Mouse (Mus musculus) frontal cortex, postnatal 36 days (tissue): ENCODE results near the gene Grik3.

ENCODE experiments used
- DNase-seq, 2 experiments: peaks; one replicate each; pipeline ENCODE4 v3.0.0; 2022; ENCODE audit warnings: low spot score in 2 of 2

Gene Grik3

DNA sequence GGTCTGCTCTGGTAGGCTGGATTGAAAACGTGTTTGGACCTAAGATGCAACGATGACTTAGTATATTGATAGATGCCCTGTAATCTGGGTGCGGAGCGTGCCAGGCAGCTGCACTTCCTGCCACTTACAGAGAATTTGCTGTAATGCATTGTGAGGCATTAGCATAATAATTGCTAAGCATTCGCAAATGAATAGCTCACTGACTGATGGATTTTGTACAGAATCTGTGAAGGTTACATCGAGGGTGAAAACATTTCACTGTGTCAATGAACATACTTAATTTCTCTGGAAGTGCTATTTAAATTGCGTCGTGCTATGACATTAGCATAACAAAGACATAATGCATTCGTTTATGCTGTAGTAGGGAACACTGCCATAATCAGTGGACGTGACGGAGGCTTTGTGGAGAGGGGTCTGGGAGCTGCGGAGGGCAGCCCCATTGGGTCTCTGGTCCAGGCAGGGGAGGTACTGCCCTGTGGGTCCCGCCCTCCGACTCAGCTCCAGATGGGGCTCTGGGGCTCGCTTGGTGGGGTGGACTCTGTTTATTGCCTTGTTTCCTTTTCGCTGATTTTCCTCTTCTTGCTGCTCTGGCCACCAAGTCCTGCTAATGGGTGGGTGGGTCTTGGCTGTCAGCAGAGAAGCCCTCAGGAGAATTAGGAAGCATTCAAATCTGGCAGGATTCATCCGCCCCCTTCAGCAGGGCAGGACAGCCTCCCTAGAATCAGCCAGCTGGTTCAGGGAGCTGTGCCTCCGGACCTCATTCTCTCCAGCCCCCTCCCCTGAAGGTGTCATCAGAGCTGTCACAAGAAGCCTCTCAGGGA, 54.7 kb downstream of the Grik3 start:
- DNase-seq = no peak

DNA sequence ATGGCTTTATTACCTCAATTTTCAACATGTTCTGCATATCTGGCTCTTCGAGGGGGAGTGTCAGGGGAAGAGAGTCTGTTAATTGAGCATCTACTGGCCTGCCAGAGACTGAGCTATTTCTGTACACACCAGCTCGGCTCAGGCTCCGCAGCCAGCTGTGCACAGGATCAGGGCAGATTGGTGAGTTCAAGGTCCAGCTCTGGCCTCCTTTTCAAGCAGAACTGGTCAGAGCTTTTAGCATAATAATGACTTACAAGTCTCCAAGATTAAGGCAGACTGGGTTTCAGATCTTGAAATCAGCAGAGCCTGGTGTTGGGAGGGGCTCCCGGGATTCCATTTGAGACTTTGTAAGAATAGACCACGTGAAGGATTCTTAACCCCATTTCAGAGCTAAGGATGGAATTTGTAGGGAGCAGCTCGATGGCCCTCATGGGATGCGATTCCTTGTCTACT, 55.3 kb downstream of the Grik3 start:
- no peak for DNase-seq

DNA sequence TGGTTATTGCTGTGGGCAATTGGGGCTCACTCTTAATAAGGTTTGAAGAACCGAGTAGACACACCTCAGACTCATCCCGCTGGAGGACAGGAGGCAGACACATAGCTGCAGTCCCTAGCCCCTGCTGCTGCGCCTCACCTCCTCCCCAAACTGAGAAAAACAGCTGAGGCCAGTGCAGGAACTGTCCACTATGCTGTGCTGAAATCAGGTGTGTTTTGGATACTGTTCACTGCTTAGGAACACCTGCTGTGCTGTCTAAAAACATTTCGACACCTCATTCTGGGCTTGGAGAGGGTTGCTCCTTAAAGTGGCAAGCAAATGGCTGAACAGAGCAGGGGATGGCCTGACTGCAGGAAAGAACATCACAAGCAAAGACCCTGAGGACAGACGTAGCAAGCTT, 57.7 kb downstream of the Grik3 start:
- DNase-seq = no peak

DNA sequence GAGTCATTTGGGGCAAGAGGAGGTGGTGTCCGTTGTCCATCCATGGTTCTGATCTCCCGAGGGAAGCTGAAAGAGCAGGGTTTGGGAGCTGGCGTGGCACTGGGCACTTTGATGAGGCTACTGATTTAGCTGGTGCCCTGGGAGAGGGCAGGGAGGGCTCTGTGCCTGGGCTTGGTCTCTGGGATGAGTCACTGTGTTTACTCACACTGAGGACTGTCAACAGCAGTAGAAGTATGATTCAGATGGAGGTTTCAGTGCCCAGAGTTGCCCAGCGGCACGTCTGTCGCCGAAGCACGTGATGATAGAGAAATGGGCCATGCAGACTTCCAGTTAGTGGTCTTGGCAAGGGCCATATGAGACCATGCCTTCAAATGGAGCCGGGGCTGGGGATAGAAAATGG, 63.3 kb downstream of the Grik3 start:
- no peak for DNase-seq

DNA sequence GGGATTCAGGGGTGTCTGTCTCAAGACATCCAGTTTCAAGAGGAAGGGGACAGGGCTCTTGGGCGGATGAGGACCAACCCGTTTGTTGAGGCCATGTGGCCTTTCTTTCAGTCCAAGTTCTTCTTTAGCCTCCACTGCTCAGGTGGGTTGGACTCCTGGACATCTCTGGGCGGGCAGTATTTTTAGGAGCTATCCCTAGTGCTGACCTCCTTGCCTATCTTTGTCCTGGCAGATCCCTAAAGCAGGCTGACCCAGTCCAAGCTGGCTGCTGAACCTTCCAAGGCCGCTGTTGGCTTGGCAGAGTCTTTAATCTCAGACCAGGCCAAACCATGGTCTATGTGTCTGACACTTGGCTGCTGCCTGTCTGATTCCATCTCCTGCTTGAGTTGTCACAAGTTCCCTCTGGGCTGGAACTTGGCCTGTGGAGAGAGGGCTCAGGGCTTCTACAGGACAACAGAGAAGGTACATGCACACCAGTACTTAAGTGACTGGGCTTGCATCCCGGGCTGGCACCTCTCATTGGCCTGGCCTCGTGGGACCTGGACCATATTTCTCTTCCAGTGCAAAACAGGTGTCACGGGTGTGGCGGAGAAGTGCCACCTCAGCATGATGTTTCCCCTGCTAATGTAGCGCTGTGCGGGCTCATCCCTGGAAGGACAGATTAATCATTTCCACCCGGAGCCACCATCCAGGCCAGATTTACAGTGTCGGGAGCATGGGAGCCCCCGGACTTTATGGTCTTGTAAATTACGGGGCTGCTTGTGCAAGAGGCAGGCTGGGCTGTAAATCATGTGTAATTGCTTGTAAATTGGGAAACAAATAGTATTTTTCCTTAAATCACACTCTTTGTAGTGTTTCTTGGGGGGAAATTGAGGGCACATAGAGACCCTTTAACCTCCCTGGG, 66.2 kb downstream of the Grik3 start:
- no peak for DNase-seq

DNA sequence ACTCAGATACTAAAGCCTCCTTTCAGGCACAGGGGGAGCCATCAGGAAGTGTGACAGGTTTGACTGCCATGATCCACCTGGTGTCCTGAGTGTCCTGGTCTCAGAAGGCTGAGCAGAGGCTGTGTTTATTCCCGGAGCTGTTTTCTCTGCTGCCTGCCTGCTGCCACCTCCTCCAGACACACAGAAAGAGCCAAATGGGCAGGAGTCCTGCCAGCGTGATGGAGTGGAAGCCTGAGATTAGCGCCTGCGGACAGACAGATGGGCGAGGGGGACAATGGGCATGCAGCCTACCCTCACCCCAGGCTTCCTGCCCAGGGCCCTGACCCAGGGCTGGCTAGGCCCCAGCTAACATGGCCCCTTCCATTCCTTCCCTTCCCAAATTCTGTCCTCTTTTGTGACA, 69.1 kb downstream of the Grik3 start:
- DNase-seq = no peak

DNA sequence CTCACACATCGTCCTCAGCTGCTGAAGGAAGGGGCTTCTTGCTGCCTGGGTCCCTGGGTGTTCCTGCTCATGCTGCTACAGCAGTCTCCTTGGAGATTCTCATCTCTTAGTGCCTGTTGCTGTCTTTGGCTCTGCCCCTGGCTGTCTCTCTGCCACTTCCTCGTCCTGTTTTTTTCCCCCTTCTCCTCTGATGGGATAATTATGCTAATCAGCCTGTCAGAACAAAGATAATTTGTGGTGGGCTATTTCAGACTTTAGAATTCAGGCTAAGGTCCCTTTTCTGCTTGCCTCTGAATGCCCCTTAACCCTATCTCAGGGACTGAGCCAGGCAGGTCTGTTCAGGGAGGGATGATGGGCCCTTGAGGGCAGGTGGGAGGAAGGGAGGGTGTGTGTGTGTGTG, 70.3 kb downstream of the Grik3 start:
- DNase-seq = no peak

DNA sequence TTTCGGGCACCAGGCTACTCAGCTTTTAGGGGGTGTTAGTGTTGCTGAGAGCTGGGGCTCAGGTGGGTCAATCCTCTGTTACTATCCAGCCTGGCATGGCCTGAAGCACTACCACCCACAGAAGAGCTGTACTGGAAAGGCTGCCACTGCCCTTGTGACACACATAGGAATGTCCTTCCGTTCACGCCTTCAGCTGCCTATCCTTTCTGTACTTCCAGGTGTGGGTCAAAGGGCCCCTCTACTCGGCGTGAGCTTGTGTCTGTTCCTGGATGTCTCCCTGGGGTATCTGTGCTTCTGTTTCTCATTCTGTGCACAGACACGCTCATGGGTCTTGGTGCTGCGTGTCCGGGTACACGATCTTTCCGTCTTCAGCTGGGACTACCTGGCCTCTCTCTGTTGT, 73.1 kb downstream of the Grik3 start:
- no peak for DNase-seq

DNA sequence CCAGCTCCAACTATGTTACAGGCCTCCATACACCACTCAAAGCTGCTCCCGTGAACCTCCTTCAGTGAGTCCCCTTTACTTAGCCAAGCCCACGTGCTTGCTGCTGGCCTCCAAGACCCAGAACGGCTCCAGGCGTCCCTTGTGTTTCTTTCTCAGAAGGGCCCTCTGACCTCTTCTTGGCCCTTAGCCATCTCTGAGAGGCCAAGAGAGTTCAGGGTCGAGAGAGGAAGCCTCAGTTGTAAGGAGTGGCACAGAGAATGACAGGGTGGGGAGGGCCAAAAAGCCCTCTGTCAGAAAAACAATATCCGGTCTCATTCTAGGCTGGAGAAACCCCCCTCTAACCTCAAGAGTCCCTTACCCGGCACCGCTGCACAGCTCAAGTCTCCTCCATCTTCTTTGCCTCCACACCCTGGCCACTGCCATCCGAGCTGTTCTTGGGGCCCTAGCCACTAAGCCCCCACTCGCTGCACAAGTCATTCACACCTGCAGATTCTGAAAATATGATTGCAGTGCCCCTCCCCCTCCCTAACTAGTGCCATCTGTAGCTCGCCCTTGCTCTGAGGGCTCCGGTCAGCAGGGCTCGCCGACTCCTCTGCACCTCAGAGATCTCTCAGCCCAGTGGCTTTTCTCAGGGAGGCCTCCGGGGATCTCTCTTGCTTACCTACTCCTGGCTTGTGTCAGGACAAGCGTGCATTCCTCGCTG, 73.7 kb downstream of the Grik3 start:
- DNase-seq = no peak

DNA sequence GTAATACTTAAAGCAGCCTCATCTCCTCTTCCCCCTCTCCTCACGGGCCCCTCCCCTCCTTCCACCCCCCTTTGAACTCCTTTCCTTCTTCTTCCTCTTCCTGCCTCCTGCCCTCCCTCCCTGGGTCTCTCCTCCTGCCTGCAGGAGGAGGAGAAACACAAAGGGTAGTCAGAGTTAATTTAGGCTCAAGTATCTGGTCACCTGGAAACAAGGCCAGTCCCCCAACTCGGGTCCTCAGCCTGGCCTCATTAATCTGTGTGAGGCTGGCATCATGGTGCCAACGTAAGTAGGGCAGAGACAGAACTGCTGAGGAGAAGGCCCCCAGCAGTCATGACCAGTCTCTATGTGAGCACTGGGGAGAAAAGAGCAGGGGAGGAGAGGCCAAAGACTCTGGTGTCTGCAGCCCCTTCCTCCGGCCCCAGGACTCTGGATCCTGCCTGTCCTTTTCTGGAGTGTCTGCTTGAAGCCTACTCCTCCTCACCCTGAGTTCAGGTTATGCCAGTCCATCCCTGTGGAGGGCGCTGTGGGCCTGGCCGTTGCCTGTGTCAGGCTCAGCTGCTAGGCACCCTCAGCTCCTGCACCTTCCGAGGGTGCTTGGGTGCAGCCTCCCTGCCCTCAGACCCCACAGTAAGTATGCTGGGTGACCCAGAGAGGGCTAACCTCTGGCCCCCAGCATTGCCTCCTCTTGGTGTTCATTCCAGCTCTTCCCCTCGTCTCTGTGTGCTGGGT, 75.4 kb downstream of the Grik3 start:
- no peak for DNase-seq

DNA sequence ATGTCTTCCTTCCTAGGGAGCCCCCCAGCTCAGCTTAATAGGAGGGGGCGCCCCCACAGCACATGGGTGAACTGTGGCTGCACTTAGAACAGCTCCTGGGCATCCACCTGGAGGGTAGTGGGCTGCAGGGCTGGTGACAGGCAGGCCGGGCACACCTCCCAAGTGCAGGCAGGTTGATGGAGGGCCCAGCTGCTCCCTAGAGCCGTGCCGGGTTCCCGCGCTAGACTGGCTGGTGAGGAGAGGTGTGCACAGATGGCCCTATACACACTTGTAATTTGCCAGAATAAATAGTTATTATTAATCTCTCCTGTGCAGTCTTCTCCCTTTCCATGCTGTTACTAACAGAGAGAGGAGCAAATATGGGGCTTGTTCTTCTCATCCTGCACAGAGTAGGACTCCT, 77.7 kb downstream of the Grik3 start:
- DNase-seq = no peak

DNA sequence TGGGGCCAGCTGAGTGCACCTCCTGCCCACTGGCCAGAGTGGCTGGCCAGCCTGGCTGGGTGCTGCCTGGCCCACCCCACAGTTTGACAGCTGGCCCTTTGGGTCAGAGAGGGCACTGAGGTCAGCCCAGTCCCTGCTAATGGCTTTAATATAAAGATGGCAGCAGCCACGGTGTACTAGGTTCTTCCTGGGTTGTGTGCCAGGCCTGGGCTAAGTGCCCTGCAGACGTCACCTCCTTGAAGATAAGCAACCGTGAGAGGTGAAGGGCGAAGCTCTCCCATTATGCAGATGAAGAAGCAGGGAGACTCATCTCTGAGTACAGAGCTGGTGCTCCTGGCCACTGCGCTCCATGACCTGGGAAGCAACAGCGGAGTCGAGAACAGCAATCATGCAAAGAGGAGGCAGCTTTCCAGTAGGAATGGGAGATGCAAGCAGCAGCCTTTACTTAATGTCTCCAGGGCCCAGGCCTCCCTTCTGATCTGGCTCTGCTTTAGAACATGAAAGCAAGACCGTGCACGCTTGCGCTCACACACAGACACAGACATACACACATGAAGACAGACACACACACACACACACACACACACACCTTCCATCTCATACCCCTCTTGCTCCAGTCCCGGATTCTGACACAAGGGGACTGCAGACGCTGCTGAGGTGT, 81.3 kb downstream of the Grik3 start:
- DNase-seq = no peak

DNA sequence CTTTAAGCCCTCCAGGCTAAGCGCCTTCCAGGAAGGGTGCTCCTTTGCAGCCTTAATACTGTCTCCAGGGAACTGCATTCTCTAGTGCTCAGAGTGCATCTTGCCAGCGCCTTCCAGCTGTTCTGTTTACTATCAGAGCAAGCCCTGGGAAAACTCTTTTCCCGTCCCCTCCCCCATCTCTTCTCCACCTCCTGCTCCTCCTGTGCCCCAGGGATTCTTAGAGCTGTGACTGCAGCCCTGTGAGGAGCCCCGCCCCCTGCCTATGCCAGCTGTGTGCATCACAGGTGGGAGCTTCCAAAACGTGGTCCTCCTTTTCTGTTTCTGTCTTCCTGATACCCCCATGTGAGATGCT, 81.8 kb downstream of the Grik3 start:
- DNase-seq = no peak

DNA sequence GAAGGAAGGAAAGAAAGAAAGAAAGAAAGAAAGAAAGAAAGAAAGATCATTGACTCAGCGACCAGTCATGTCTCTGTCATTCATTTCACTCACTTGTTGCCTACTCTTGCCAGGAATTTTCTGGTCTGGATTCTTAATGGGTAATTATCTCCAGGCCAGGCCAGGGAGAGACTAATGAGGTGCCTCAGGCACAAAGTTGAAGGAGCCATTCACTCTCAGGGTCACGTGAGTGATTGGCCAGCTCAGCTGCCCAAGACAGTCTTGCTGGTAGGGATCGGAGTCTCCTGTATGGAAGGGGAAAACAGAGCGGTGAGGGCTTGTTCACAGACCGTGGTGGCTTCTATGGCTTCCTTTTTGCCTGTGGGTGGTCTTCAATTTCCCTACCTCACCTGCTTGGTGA, 82.5 kb downstream of the Grik3 start:
- DNase-seq = no peak

DNA sequence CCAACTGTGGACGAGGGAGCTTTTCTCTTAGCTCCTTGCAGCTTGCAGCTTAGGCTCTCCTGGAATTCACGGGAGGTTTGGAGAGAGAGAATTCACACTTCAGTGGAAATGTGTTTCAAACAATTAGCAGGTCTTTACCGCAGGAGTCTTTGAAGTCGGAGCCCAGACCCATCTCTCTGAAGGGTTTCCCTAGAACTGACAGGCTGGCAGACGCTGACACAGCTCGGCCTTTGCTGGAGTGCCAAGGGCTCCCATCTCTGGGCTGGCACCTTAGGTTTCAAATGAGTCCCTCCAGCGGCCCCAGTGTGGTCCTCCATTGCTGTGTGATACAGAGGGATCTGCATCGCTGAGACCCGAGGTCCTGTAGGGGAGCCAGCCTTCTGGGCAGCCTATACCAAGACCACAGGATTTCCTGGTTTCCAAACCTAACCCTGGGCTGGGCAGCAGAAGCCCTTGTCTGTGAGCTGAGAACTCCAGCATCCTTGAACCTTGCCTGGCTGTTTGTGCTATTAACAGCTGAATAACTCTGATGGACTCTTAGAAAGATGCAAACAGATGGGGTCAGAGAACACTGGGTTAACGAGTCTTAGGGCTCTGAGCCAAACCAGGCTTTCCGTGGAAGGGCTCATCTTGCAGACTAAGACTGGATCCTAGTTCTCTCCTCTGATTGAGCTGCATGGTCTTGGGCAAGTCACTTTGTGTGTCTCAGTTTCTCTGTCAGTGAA, 83.6 kb downstream of the Grik3 start:
- no peak for DNase-seq

DNA sequence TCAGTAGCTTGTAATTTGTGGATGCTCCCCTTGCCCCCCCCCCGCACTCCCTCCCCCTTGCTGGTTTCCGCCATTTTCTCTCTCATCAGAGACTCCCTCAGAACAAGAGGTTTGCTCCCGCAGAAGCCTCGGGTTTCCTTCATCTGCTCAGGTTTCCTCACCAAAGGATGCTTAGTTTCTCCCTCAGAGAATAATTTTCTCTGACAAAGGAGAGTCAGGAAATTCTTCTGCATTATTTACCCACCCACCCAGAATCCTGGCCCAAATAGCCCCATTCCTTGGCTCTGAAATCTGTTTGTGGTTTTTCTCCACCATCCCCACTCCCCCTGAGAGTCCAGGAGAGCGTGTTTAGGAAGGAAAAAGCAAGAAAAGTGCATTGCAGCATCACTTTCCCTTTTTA, 89.8 kb downstream of the Grik3 start:
- DNase-seq = no peak

DNA sequence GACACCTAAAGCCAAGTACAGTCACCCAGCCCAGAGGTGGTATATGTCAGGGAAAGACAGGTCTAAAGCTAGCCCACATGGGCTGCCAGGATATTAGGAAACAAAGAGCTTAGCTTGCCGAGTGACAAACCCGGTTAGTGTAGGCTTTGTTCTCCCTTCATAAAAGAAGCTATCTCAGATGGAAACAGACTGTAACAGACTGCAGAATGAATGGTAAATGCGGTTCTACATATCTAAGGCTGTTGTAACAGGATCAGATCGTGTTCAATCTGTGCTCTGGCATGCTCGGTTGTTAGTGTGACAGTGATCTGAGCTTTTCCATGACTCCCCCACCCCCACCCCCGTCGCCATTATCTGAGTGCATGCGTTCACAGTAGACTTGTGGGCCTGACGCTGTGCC, 92.8 kb downstream of the Grik3 start:
- DNase-seq = no peak

DNA sequence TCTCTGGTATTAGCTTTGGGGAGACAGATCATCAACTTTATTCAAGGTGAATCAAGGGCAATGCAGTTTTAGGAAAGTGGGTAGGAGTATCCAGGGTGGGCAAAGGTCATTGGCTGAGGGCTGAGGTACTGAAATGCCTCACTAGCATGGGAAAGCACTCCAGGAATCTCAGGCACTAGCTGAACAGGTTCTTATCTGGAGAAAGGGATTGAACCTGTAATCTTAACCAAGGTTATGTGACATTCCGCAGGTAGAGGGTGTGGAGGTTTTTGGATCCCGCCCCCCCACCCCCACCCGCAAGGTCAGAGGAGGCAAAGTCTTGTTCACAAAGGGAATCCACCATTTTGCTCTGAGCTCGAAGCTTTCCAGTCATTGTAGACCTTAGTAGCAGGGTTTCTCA, 93.4 kb downstream of the Grik3 start:
- no peak for DNase-seq

DNA sequence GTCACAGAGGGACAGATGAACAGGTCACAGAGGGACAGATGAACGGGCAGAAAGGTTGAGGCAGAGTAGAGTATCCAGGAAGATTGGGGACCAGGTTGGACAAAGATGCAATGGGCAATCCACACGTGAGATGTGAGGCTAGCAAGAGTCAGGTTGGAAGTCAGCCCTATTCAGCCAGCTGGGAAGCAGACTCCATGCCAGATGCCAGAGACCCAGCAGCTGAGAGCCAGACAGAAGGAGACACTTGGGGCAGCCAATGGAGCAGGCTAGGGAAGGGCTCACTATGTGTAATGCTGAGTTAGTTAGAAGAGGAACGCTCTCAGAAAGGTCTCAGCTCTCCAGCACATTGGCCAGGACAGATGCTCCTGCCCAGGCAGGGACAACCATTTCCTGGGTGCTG, 94.2 kb downstream of the Grik3 start:
- DNase-seq = no peak

DNA sequence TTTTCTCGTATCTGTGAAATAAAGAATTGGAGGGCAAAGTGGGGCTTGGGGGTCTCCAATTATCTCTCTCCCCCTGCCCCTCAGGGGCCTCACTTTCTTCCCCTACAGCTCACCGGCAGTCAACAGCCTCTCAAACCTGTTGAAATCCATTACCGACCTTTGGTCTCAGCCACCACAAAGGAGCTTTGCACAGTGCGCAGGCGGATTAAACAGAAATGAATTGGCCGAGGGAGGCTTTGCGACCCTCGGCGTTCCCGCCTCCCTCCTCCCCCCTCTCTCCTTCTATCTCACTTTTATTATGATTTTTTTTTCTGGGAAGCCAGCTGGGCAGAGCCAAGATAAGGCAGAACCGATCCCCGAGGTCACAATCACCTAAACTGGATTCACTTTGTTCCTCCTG, 97.1 kb downstream of the Grik3 start:
- no peak for DNase-seq
